Comparison of ENCODE assay signal across 24 mouse cellular contexts in the genomic region with DNA sequence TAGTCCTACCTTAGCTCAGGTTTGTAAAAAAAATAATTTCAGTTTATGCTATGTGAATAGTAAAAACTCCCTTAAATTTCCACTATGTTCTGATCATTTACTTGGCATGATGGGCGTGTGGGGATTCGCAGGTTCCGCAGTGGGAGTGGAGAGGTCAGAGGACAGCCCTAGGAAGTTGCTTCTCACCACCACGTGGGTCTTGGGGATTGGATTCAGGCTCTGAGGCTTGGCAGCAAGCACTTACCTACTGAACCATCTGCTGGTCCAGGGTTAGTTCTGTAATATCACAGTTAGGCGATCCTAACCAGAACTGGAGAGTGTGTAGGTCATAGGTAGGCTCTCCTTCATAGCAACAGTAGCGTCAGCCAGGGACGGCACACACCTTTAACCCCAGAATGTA.
"Had no signal": no experiment of that assay in that cellular context is flagged by ENCODE, and none has a peak within 500 bp of the region (broad histone marks: within the 10 kb centered on the region; RNA-seq: fewer than 3 reads in every experiment).

No protein-coding gene starts in this region.

- ATAC-seq: hindbrain, embryonic 16.5 days; inflammation-experienced regulatory T-cells, adult 6 months; intestine, embryonic 15.5 days had no signal

- H3K36me3 ChIP-seq: heart, embryonic 10.5 days; intestine, embryonic 15.5 days; limb, embryonic 10.5 days; limb, embryonic 12.5 days; liver, embryonic 13.5 days; liver, embryonic 15.5 days had no signal

- H3K9me3 ChIP-seq: heart, embryonic 10.5 days; heart, embryonic 12.5 days; hindbrain, embryonic 10.5 days; hindbrain, embryonic 12.5 days; intestine, embryonic 15.5 days; kidney, embryonic 15.5 days; limb, embryonic 10.5 days; limb, embryonic 12.5 days; liver, embryonic 13.5 days; liver, embryonic 15.5 days had no signal

- H3K27ac ChIP-seq: gastrocnemius, adult 2 months; heart, embryonic 10.5 days; hindbrain, embryonic 10.5 days; hindbrain, embryonic 12.5 days; hindbrain, embryonic 14.5 days; intestine, embryonic 15.5 days; kidney, embryonic 15.5 days; layer of hippocampus, adult 2 months; left cerebral cortex, adult 2 months; limb, embryonic 10.5 days; limb, embryonic 12.5 days; liver, embryonic 13.5 days; liver, embryonic 15.5 days had no signal

- H3K4me3 ChIP-seq: gastrocnemius, adult 2 months; heart, embryonic 10.5 days; heart, embryonic 12.5 days; hindbrain, embryonic 10.5 days; hindbrain, embryonic 12.5 days; intestine, embryonic 15.5 days; kidney, embryonic 15.5 days; layer of hippocampus, adult 2 months; left cerebral cortex, adult 2 months; limb, embryonic 10.5 days; limb, embryonic 12.5 days; liver, embryonic 13.5 days; liver, embryonic 15.5 days had no signal

- H3K9ac ChIP-seq: heart, embryonic 12.5 days; hindbrain, embryonic 12.5 days; hindbrain, embryonic 14.5 days; intestine, embryonic 15.5 days; kidney, embryonic 15.5 days; limb, embryonic 12.5 days; liver, embryonic 13.5 days; liver, embryonic 15.5 days had no signal

- H3K27me3 ChIP-seq: heart, embryonic 12.5 days; intestine, embryonic 15.5 days had no signal

- DNase-seq: gastrocnemius, adult 2 months; gastrocnemius, postnatal 10 days; gastrocnemius, postnatal 25 days; heart, adult 18-20 months; heart, postnatal 10 days; heart, postnatal 4 days; kidney, postnatal 14 days; liver; liver, embryonic 13.5 days had no signal

- H3K4me2 ChIP-seq: heart, embryonic 12.5 days; hindbrain, embryonic 12.5 days; hindbrain, embryonic 14.5 days; intestine, embryonic 15.5 days; limb, embryonic 12.5 days; liver, embryonic 11.5 days; liver, embryonic 13.5 days; liver, embryonic 15.5 days had no signal
